ENCODE assay signal across 22 mouse cellular contexts in genomic region chr1:82253789-82254445, GRCm38 (mm10). TPM values are rescaled to one million over a fixed set of nuclear protein-coding genes. Genes with fewer than 3 reads are reported as not detected.
DNase-seq lines count a peak whose midpoint lies in the region; ATAC-seq lines count a peak whose summit lies in the region.
"Had no signal": no experiment of that assay in that cellular context is flagged by ENCODE, and none has a peak within 500 bp of the region (broad histone marks: within the 10 kb centered on the region; RNA-seq: fewer than 3 reads in every experiment).

No protein-coding gene starts in this region.

- ATAC-seq in forebrain, embryonic 13.5 days, result peak; percentile 35; the same call in 1 of the 2 replicates
- peak; percentile 43; the same call in 1 of the 2 replicates for ATAC-seq in kidney, embryonic 15.5 days (replicated peaks; ENCODE audit: low FRiP score)
- ATAC-seq in midbrain, embryonic 13.5 days, result peak; percentile 53; the same call in 1 of the 2 replicates
- ATAC-seq: forebrain, embryonic 14.5 days; midbrain, embryonic 16.5 days had no signal

- H3K4me1 ChIP-seq in forebrain, embryonic 13.5 days, result peaks cover 15% of the 10 kb centered on the region
- peaks cover 6% of the 10 kb centered on the region for H3K4me1 ChIP-seq in forebrain, embryonic 10.5 days
- peaks cover 9% of the 10 kb centered on the region for H3K4me1 ChIP-seq in kidney, embryonic 15.5 days
- H3K4me1 ChIP-seq in midbrain, embryonic 13.5 days (replicated peaks), result peaks cover 5% of the 10 kb centered on the region
- H3K4me1 ChIP-seq in midbrain, embryonic 10.5 days, result no peaks in the 10 kb centered on the region
- H3K4me1 ChIP-seq: liver, embryonic 13.5 days had no signal

- H3K4me2 ChIP-seq in forebrain, embryonic 13.5 days, result no peak overlapping the region
- no peak overlapping the region for H3K4me2 ChIP-seq in kidney, embryonic 15.5 days
- H3K4me2 ChIP-seq in midbrain, embryonic 13.5 days (replicated peaks), result no peak overlapping the region
- H3K4me2 ChIP-seq: hindbrain, embryonic 13.5 days; liver, embryonic 13.5 days had no signal

- H3K27ac ChIP-seq in forebrain, embryonic 13.5 days, result no peak overlapping the region
- H3K27ac ChIP-seq in forebrain, embryonic 10.5 days, result no peak overlapping the region
- peak overlapping the region; percentile 32; the same call in 1 of the 2 replicates for H3K27ac ChIP-seq in kidney, embryonic 15.5 days
- H3K27ac ChIP-seq in midbrain, embryonic 13.5 days, result no peak overlapping the region
- no peak overlapping the region for H3K27ac ChIP-seq in midbrain, embryonic 10.5 days (replicated peaks)
- H3K27ac ChIP-seq: hindbrain, embryonic 13.5 days; liver, embryonic 13.5 days had no signal

- WGBS in forebrain, embryonic 13.5 days, result 84% methylated on average over 9 of the region's 9 CpGs
- 91% methylated on average over 9 of the region's 9 CpGs for whole genome bisulfite sequencing in forebrain, embryonic 10.5 days
- 79% methylated on average over 9 of the region's 9 CpGs for WGBS in kidney, embryonic 15.5 days
- 83% methylated on average over 9 of the region's 9 CpGs for WGBS in midbrain, embryonic 13.5 days
- WGBS in midbrain, embryonic 10.5 days, result 84% methylated on average over 9 of the region's 9 CpGs

- no peaks in the 10 kb centered on the region for H3K27me3 ChIP-seq in forebrain, embryonic 13.5 days
- H3K27me3 ChIP-seq in forebrain, embryonic 10.5 days (ENCODE audit: poor library complexity, severe bottlenecking), result no peaks in the 10 kb centered on the region
- H3K27me3 ChIP-seq in kidney, embryonic 15.5 days, result no peaks in the 10 kb centered on the region
- no peaks in the 10 kb centered on the region for H3K27me3 ChIP-seq in midbrain, embryonic 13.5 days
- no peaks in the 10 kb centered on the region for H3K27me3 ChIP-seq in midbrain, embryonic 10.5 days (ENCODE audit: low read depth, poor library complexity, severe bottlenecking)
- H3K27me3 ChIP-seq: CH12.LX; hindbrain, embryonic 13.5 days; liver, embryonic 13.5 days had no signal

- DNase-seq in forebrain, embryonic 10.5 days (ENCODE audit: extremely low spot score, low spot score), result no peak
- DNase-seq in kidney, adult 8-10 months, result no peak
- no peak for DNase-seq in midbrain, embryonic 10.5 days (ENCODE audit: low spot score)
- peak; percentile 42 for DNase-seq in lung, postnatal 36 days
- DNase-seq in left cerebral cortex, postnatal 14 days (ENCODE audit: low spot score in 2 of 2), result no peak
- DNase-seq: adrenal gland, postnatal 10 days; cerebellum, adult 8-10 months; kidney, adult 2 months; left cerebral cortex, postnatal 4 days; liver, embryonic 13.5 days; retina, postnatal 1 day; thymus, adult 2 months had no signal

- no peak overlapping the region for H3K4me3 ChIP-seq in forebrain, embryonic 13.5 days
- no peak overlapping the region for H3K4me3 ChIP-seq in forebrain, embryonic 10.5 days
- H3K4me3 ChIP-seq in kidney, embryonic 15.5 days (replicated peaks), result no peak overlapping the region
- H3K4me3 ChIP-seq in midbrain, embryonic 13.5 days (replicated peaks), result no peak overlapping the region
- no peak overlapping the region for H3K4me3 ChIP-seq in midbrain, embryonic 10.5 days
- H3K4me3 ChIP-seq: hindbrain, embryonic 13.5 days; liver, embryonic 13.5 days had no signal

- intact Hi-C loops in left cerebral cortex, postnatal 14 days (cut with DNase I), result no loop called here

- no peaks in the 10 kb centered on the region for H3K9me3 ChIP-seq in forebrain, embryonic 13.5 days (replicated peaks)
- no peaks in the 10 kb centered on the region for H3K9me3 ChIP-seq in forebrain, embryonic 10.5 days
- H3K9me3 ChIP-seq in kidney, embryonic 15.5 days (replicated peaks), result no peaks in the 10 kb centered on the region
- no peaks in the 10 kb centered on the region for H3K9me3 ChIP-seq in midbrain, embryonic 13.5 days
- no peaks in the 10 kb centered on the region for H3K9me3 ChIP-seq in midbrain, embryonic 10.5 days (replicated peaks)
- H3K9me3 ChIP-seq: hindbrain, embryonic 13.5 days; liver, embryonic 13.5 days had no signal

- H3K36me3 ChIP-seq in forebrain, embryonic 13.5 days (ENCODE audit: poor library complexity, severe bottlenecking), result peaks cover 16% of the 10 kb centered on the region; the same call in 1 of the 2 replicates
- H3K36me3 ChIP-seq in forebrain, embryonic 10.5 days (replicated peaks), result peaks cover 53% of the 10 kb centered on the region
- H3K36me3 ChIP-seq in kidney, embryonic 15.5 days, result peaks cover 2% of the 10 kb centered on the region; the same call in 1 of the 2 replicates
- no peaks in the 10 kb centered on the region for H3K36me3 ChIP-seq in midbrain, embryonic 13.5 days
- peaks cover 14% of the 10 kb centered on the region; the same call in 1 of the 2 replicates for H3K36me3 ChIP-seq in midbrain, embryonic 10.5 days
- H3K36me3 ChIP-seq: hindbrain, embryonic 13.5 days; liver, embryonic 13.5 days had no signal

- H3K9ac ChIP-seq in forebrain, embryonic 13.5 days, result no peak overlapping the region
- H3K9ac ChIP-seq in kidney, embryonic 15.5 days, result no peak overlapping the region
- no peak overlapping the region for H3K9ac ChIP-seq in midbrain, embryonic 13.5 days (replicated peaks)
- H3K9ac ChIP-seq: hindbrain, embryonic 13.5 days; liver, embryonic 13.5 days had no signal

RNA-seq across cellular contexts. Expression of gene Gm9747, which starts 21.0 kb away (rescaled TPM):
- polyA plus RNA-seq in forebrain, embryonic 13.5 days (2015; fragmentation: Nextera tagmentation; extraction: Ambion mirVana), result 25.9 and 31.3 TPM in 2 replicates
- polyA plus RNA-seq in forebrain, embryonic 10.5 days (2016; fragmentation: Nextera tagmentation; extraction: Ambion mirVana), result 31.1 and 31.3 TPM in 2 replicates
- 11.4 and 11.9 TPM in 2 replicates for polyA plus RNA-seq in kidney, embryonic 15.5 days (2015; fragmentation: Nextera tagmentation; extraction: Ambion mirVana)
- polyA plus RNA-seq in midbrain, embryonic 13.5 days (2015; fragmentation: Nextera tagmentation; extraction: Ambion mirVana), result 20.9 and 21.0 TPM in 2 replicates
- 21.8 and 22.8 TPM in 2 replicates for polyA plus RNA-seq in midbrain, embryonic 10.5 days (2016; fragmentation: Nextera tagmentation; extraction: Ambion mirVana)
- total RNA-seq in left cerebral cortex, postnatal 14 days (2021), result not detected
- total RNA-seq: adrenal gland, postnatal 10 days; CH12.LX; layer of hippocampus, adult 18-20 months; left cerebral cortex, postnatal 4 days; megakaryocyte, adult 5-6 weeks had no signal
- polyA plus RNA-seq: cortical plate, adult 2 months; kidney, adult 2 months; thymus, adult 2 months had no signal

RNA-seq across cellular contexts. Expression of gene Irs1, which starts 37.3 kb away (rescaled TPM):
- polyA plus RNA-seq in forebrain, embryonic 13.5 days (2015; fragmentation: Nextera tagmentation; extraction: Ambion mirVana), result 9.0 and 10.7 TPM in 2 replicates
- 11.3 and 11.8 TPM in 2 replicates for polyA plus RNA-seq in forebrain, embryonic 10.5 days (2016; fragmentation: Nextera tagmentation; extraction: Ambion mirVana)
- polyA plus RNA-seq in kidney, embryonic 15.5 days (2015; fragmentation: Nextera tagmentation; extraction: Ambion mirVana), result 4.1 and 4.3 TPM in 2 replicates
- 6.6 and 7.9 TPM in 2 replicates for polyA plus RNA-seq in midbrain, embryonic 13.5 days (2015; fragmentation: Nextera tagmentation; extraction: Ambion mirVana)
- 7.3 and 8.4 TPM in 2 replicates for polyA plus RNA-seq in midbrain, embryonic 10.5 days (2016; fragmentation: Nextera tagmentation; extraction: Ambion mirVana)
- 10 to 100 TPM; 19.9 to 20.3 TPM for total RNA-seq in left cerebral cortex, postnatal 14 days (2021)
- total RNA-seq: CH12.LX had no signal
